Mouse (Mus musculus): ENCODE results near the gene Sytl5.

Sytl5 gene

DNA sequence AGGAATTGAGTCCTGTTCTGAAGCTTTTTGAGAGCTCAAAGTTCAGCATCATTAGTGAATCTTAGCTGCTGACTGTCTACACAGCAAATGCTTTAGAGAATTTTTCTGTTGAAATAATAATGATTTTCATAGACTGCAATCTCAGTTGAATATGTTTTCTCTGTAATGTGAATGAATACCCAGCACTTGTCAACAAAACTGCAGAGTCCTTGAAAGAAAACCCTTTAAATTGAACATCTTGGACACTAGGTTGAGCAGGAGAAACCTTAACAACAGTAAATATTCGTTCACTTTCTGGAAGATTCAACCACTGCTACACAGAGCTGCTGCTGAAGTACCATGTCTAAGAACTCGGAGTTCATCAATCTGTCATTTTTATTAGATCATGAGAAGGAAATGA lies at the start of gene Sytl5:
Gene Sytl5 (plus strand): TSS at position 301 of the 400 bp plus-strand sequence.
- DNase-seq (ENCODE audit: low spot score in 2 of 2) = no peak

GRCm38 (mm10) chrX:9846628-9847027 lies 38.8 kb upstream of the Sytl5 start, which contains the start of gene Hypm:
Hypm (plus strand) TSS chrX:9846928.
- DNase-seq (ENCODE audit: low spot score in 2 of 2) = no peak

GRCm38 (mm10) chrX:9849403-9849802 lies 36.0 kb upstream of the Sytl5 start, which contains the start of gene H2al3:
H2al3 (plus strand) TSS chrX:9849703.
- no peak for DNase-seq (ENCODE audit: low spot score in 2 of 2)

GRCm38 (mm10) chrX:9861859-9862258 lies 23.6 kb upstream of the Sytl5 start:
- no peak for DNase-seq (ENCODE audit: low spot score in 2 of 2)

DNA sequence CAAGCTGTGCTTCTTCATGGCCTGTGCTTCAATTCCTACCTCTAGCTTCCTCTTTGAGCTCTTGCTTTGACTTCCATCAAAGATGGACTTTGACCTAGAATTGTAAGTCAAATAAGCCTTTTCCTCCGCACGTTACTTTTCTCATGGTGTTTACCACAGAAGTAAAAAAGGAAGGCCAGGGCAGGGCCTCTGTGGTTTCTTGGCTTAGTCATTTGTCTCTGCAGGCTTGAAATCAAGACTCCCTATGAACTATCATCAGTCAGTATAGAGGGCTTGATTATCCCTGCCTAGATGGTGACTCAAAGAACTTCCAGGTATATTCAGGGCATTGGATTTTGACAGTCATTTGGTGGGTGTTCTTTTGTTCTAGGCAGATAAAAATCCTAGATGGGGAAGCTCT lies 9.9 kb upstream of the Sytl5 start:
- no peak for DNase-seq (ENCODE audit: low spot score in 2 of 2)

DNA sequence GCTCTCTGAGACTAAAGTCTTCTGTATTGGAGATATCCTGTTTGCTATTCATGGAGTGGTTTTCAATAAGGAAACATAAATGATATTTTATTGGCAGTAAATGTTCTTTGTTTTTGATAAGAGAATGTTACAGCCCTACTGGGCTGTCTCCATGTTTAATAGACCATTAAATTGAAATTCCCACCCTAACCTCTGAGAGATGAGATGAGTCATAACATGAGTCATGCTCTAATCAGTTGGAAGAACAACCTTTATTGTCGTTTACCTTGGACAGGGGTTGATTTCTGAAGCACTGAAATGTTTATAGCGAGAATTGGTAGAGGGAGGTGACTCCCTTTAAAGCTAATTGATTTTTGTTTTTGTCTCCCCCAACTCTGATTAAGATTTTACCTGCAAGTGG lies 24.1 kb downstream of the Sytl5 start:
- DNase-seq (ENCODE audit: low spot score in 2 of 2) = no peak

DNA sequence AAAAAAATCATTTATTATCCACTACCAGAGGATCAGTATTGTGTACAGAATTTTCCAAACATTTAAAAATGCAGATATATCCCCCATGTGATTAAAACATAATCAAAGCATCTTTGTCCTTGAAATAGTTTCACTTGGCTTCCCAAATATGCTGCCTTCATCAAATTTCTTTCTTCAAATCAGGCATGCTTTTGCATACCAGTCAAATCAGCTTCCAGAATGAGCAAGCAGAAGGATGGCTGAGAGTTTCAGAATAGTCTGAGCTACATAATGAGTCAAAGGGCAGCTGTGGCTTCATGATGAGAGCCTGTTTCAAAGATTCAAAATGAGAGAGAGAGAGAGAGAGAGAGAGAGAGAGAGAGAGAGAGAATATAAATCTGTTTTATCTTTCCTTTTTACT lies 48.4 kb downstream of the Sytl5 start:
- DNase-seq (ENCODE audit: low spot score in 2 of 2) = no peak

DNA sequence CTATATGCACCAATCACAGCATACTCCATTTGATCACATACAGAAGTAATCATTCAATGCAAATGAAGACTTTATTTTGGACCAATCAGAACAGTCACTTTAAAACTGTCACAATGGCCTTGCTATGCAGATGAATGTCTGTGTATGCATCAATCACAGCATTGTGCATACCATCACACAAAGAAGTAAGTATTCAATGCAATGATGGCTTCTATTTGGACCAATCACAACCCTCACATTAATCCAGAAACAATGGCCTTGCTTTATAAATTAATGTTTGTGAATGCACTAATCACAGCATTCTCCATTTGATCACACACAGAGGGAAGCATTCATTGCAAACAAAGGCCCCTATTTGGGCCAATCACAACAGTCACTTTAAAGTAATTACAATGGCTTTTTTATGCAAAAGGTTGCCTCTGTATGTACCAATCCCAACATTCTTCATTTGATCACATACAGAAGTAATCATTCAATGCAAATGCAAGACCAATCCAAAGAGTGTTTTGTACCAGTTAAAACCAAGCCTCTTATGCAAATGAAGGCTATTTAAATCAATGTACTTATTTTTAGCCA lies 98.8 kb downstream of the Sytl5 start:
- DNase-seq (ENCODE audit: low spot score in 2 of 2) = no peak

DNA sequence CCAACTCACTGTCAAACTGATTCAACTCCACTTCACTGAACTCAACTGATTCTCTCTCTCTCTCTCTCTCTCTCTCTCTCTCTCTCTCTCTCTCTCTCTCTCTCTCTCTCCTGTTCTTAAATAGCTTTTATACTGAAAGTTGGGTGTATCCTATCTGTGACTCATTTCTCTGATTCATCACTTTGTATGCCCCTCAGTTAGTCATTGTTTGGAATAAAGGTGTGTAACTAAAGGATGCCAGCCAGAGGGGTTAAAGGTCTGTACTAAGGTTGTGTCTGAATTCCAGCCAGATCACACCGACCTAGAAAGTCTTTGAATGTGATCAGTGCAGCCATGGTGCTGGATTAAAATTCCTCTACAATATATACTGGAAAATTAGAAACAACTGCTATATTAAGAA lies 115.3 kb downstream of the Sytl5 start:
- DNase-seq (ENCODE audit: low spot score in 2 of 2) = no peak

DNA sequence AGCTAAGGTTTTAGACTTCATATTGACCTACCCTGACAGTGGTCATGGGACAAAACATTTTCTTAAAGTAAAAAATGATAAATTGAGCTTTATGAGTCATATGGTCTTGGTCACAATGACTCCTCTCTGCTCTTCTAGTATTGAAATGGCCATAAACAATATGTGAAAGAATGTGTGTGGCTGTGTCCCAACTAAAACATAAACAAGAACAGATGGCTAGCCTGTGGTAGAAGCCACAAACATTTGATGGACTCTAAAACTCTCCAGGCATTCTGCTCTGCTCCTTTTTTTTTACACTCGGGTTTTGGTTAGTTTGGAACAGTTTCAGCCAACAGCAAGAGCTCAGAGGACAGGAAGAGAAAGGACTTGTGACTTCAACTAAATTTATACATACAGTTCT lies 120.5 kb downstream of the Sytl5 start:
- no peak for DNase-seq (ENCODE audit: low spot score in 2 of 2)

DNA sequence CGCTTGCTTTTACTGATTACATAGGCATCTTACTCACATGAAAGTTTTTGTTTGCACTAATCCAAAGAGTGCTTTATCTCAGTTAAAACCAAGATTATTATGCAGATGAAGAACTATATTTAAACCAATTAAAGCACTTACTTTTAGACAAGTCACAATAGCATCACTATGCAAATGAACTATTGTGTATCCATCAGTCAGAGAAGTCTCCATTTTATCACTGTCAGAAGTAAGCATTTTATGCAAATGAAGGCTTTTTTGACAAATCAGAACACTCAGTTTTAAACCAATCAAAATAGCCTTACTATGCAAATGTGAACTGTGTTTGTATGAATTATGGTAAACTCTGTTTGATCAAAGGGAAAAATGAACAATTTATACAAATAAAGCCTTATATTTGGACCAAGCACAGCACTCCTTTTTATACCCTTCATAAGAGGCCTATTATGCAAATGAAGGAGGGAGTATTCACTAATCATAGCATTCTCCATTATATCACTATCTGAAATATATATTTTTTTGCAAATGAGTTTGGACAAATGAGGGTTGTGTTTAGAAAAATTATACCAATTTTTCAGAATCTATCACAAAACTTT lies 122.4 kb downstream of the Sytl5 start:
- DNase-seq (ENCODE audit: low spot score in 2 of 2) = no peak

- DNase-seq (ENCODE audit: low spot score in 2 of 2) = no peak
These were observed 124.8 kb downstream of the Sytl5 start for GRCm38 (mm10) chrX:10010202-10010601.

GRCm38 (mm10) chrX:10034666-10035065 lies 149.2 kb downstream of the Sytl5 start:
- peak in 1 of 2 experiments; percentile 4 for DNase-seq (ENCODE audit: low spot score in 2 of 2)
